Mouse (Mus musculus) limb, embryonic 14.5 days (tissue): ENCODE results near the gene Ivd. TPM values are rescaled to one million over a fixed set of nuclear protein-coding genes. Genes with fewer than 3 reads are reported as not detected.

Source experiments
- ATAC-seq: fragments of 200-750 bp; cut with Nextera tagmentation; 2 replicates; pipeline ENCODE4 v1.8.0; 2017; ENCODE audit warnings: low read depth, moderate number of reproducible peaks, moderate TSS enrichment; ENCODE audit not compliant: low FRiP score
- DNase-seq: peaks from one replicate; pipeline ENCODE4 v3.0.0-alpha.2; 2015; ENCODE audit warnings: low spot score
- H3K27ac ChIP-seq: fragments of 300-500 bp; sonication (generic); replicated peaks from 2 replicates; pipeline ENCODE4 v1.5.1; 2014; ENCODE audit warnings: low read depth, mild to moderate bottlenecking, low read length, moderate library complexity, mixed read lengths
- H3K27me3 ChIP-seq: fragments of 300-500 bp; sonication (generic); 2 replicates; pipeline ENCODE4 v1.6.1; 2014; ENCODE audit warnings: low read length, mixed read lengths; ENCODE audit not compliant: control insufficient read depth, insufficient read depth
- H3K36me3 ChIP-seq: fragments of 300-500 bp; sonication (generic); 2 replicates; pipeline ENCODE4 v1.6.1; 2014; ENCODE audit warnings: mild to moderate bottlenecking, low read length, moderate library complexity, mixed read lengths; ENCODE audit not compliant: control insufficient read depth, insufficient read depth
- H3K4me1 ChIP-seq: fragments of 300-500 bp; sonication (generic); 2 replicates; pipeline ENCODE4 v1.6.1; 2014; ENCODE audit warnings: antibody characterized with exemption, low read length, mixed read lengths; ENCODE audit not compliant: control insufficient read depth, insufficient read depth
- H3K4me2 ChIP-seq: fragments of 300-500 bp; sonication (generic); replicated peaks from 2 replicates; pipeline ENCODE4 v1.6.1; 2014; ENCODE audit warnings: low read depth, mild to moderate bottlenecking, low read length, moderate library complexity; ENCODE audit not compliant: severe bottlenecking
- H3K4me3 ChIP-seq: fragments of 300-500 bp; sonication (generic); replicated peaks from 2 replicates; pipeline ENCODE4 v1.5.1; 2014; ENCODE audit warnings: low read length
- H3K9ac ChIP-seq: fragments of 300-500 bp; sonication (generic); 2 replicates; pipeline ENCODE4 v1.6.1; 2014; ENCODE audit warnings: mild to moderate bottlenecking, low read depth, low read length, moderate library complexity; ENCODE audit not compliant: severe bottlenecking
- H3K9me3 ChIP-seq: fragments of 300-500 bp; sonication (generic); 2 replicates; pipeline ENCODE4 v1.6.1; 2016; ENCODE audit warnings: low read length; ENCODE audit not compliant: control insufficient read depth
- POLR2A ChIP-seq: fragments of 200-500 bp; IDR thresholded peaks from 2 replicates; pipeline ENCODE4 v1.8.0; 2012; ENCODE audit warnings: inconsistent platforms, mild to moderate bottlenecking, moderate library complexity, borderline replicate concordance; ENCODE audit not compliant: insufficient read depth, insufficient read length; ENCODE audit errors: extremely low read depth
- WGBS: fragments of 180-500 bp; shearing (Covaris S2); extraction: QIAGEN DNeasy Blood & Tissue Kit; methylation state at CpG from one replicate; pipeline ENCODE4 v1.1.7; 2014; 5-methylcytosine and 5-hydroxymethylcytosine counted together
- polyA plus RNA-seq, 2 experiments: library from polyadenylated mRNA; depleted of rRNA in 1 of 2; stranded (reverse) in 1 of 2; unstranded in 1 of 2; fragments of >200 nt; fragmentation: Nextera tagmentation in 1 of 2; extraction: Ambion mirVana in 1 of 2; gene quantifications; 2 replicates each; pipeline versions ENCODE4 v1.2.1 to v1.2.3; 2012 to 2014

The Ivd gene
- polyA plus RNA-seq (2012; rRNA removed), result 100 and 112 TPM in 2 replicates
- 58.1 and 72.7 TPM in 2 replicates for polyA plus RNA-seq (2014; fragmentation: Nextera tagmentation; extraction: Ambion mirVana)

DNA sequence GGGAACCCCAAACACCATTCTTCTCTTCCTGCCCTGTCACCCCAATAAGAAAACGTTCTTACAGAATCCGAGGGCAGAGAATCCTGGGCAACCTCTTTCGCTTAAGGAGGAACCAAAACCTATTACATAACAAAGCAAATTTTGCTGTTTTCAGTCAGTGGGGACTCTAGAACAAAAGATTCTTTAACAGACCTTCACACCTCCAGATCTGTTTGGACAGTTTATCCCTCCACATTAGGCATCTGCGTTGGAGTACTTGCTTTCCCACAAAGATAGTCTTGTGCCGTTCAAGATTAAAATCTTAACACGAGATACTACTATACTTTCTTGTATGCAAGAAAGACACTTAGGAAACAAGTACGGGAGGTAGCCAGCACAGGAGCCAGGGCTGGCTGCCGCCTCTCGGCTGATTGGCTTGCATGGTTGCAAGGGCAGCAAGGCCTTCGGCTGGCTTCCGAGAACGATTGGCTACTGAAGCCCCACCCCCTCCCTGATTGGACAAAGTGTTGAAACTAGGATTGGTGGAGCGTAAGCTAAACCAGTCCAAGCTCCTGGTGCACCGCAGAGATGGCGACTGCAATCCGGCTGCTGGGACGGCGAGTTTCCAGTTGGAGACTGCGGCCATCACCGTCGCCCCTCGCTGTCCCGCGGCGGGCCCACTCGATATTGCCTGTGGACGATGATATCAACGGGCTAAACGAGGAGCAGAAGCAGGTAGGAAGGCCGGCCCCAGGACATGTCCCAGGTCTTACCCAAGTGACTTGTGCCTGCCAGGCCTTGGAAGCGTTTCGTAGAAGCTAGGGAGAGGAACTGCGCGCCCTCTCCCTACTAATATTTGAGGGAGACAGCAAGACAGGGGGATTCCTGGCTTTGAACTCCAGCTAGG is at the start of gene Ivd:
Ivd (plus strand) TSS at position 501 of the 886 bp plus-strand sequence.
- peaks cover 7% of the 10 kb centered on the region; the same call in 1 of the 2 replicates for H3K4me1 ChIP-seq
- peak within 1 kb of the TSS; percentile 66 for H3K4me2 ChIP-seq
- H3K36me3 ChIP-seq, result no peaks in the 10 kb centered on the region
- H3K27ac ChIP-seq, result peak within 1 kb of the TSS; percentile 77
- H3K9ac ChIP-seq, result peak within 1 kb of the TSS; percentile 82
- H3K9me3 ChIP-seq, result no peaks in the 10 kb centered on the region
- H3K4me3 ChIP-seq, result peak within 1 kb of the TSS; percentile 72
- no peaks in the 10 kb centered on the region for H3K27me3 ChIP-seq
- WGBS, result under 1% methylated on average over 34 of the region's 34 CpGs
- ATAC-seq, result peak; percentile 100
- TF ChIP-seq POLR2A, result peak; percentile 83; the same call in 1 of the 2 replicates
- peak; percentile 97 for DNase-seq

DNA sequence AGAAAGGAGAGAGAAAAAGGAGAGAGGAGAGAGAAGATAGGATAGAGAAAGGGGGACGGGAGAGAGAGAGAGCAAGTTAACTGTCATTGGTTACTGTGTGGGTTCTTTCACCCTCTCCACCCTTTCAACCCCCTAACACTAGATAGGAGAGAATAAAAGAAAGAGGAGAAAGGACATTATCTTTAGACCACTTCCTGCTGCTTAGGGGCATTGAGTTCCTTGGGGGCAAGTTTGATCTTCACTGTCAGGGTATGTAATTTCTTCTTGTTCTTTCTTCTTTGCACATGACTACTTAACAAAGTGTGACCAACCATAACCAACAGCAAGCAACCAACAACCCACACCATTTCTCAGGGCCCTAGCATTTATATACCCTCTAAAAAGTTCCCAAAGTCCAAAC is 49.0 kb upstream of the Ivd start:
- no peaks in the 10 kb centered on the region for H3K27me3 ChIP-seq
- whole genome bisulfite sequencing, result 80% methylated on average over 1 of the region's 1 CpGs
- no peak for TF ChIP-seq POLR2A
- no peak overlapping the region for H3K27ac ChIP-seq
- peaks cover 8% of the 10 kb centered on the region; the same call in 1 of the 2 replicates for H3K36me3 ChIP-seq
- peaks cover 10% of the 10 kb centered on the region; the same call in 1 of the 2 replicates for H3K4me1 ChIP-seq
- no peak overlapping the region for H3K4me2 ChIP-seq
- H3K9ac ChIP-seq, result no peak overlapping the region
- DNase-seq (no peak), ATAC-seq (no peak)
- no peak overlapping the region for H3K4me3 ChIP-seq
- H3K9me3 ChIP-seq, result no peaks in the 10 kb centered on the region

DNA sequence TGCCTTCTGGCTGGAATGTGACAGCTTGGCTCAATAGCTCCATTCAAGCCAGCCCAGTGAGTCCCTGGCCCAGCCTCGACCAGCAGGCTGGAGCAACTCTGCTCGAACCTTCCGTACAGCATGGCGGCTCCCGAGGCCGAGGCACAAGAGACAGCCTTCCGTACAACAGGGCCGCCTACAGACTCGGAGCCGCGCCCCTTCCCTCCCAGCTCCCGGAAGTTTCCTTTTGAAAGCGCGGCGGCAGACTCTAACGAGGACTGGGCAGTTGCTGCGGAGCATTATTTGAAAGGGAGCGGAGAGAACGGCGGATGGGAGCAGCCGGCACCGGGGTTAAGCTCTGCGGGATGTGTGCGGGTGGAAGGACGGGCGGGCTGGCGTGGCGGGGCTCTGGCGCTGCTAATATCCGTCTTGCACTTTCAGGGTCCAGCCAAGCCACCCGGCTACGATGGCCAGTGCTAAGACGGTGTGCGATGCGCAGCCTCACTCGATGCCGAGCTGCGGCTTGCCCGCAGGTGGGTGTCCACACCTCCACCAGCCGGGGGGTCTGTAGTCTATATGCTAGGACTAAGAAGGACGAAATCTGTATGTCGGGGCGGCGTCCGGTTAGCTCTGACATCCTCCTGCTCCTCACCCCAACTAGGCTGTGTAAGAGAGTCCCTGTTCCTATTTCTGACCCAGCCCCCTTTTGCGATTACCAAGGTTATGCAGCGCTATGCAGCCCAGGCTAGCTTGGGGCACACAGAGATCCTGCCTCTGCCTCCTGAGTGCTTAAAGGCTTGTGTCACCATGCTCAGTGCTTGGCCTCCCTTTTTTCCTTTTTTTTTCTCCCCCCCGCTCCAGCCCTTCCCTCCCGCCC is 47.5 kb upstream of the Ivd start, which contains the start of gene Knstrn:
Knstrn (plus strand) TSS at position 23 of the 856 bp plus-strand sequence.
- peak; percentile 94 for DNase-seq
- WGBS, result under 1% methylated on average over 49 of the region's 49 CpGs
- Histone ChIP-seq H3K9ac (peak within 1 kb of the TSS; percentile 80), H3K9me3 (no peaks in the 10 kb centered on the region), H3K27ac (peak within 1 kb of the TSS; percentile 52), H3K4me2 (peak within 1 kb of the TSS; percentile 73), H3K4me3 (peak within 1 kb of the TSS; percentile 76), H3K27me3 (no peaks in the 10 kb centered on the region), H3K36me3 (peaks cover 15% of the 10 kb centered on the region; the same call in 1 of the 2 replicates), H3K4me1 (peaks cover 10% of the 10 kb centered on the region; the same call in 1 of the 2 replicates)
- peak; percentile 93 for ATAC-seq
- TF ChIP-seq POLR2A, result no peak

DNA sequence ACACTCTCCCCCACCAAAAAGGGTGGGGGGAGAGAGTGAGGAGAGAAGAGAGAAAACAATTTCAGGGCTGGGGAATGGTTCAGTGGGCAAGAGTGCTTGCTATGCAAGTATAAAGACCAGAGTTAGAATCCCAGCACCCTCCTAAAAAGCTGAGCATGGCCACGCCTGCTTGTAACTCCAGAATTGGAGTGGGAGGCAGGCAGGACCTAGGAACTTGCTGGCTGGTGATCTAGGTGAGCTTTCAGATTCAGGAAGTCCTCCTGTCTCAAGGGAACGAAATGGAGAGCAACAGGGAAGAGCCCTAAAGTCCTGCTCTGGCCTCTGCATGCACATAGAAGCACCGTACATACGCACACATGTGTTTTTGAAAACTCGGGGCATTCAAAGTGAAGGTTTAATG is 39.0 kb upstream of the Ivd start:
- Histone ChIP-seq H3K9me3 (no peaks in the 10 kb centered on the region), H3K9ac (no peak overlapping the region), H3K36me3 (peaks cover 48% of the 10 kb centered on the region), H3K27me3 (no peaks in the 10 kb centered on the region), H3K4me3 (no peak overlapping the region), H3K27ac (no peak overlapping the region), H3K4me1 (no peaks in the 10 kb centered on the region), H3K4me2 (no peak overlapping the region)
- TF ChIP-seq POLR2A, result no peak
- DNase-seq (no peak), ATAC-seq (no peak)
- 93% methylated on average over 5 of the region's 5 CpGs for WGBS

DNA sequence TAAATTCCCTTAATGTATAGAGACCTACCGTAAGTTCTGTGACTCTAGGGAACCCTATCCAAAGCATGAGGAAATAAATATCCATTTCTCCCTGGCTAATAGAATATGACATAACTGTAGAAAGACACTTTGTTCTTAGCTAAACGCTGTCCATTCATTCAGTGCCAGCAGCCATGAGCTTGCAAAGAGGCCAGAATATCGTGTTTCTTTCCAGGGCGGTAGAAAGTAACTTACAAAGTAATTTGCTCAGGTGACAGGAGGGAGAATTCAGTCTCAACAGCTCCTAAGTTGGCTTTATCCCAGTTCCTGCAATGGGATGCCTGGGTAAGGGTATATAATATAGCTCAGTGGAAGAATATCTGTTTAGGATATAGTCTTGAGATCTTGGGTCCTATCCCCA is 37.4 kb upstream of the Ivd start:
- no peak for ATAC-seq
- no peaks in the 10 kb centered on the region for H3K4me1 ChIP-seq
- no peak for TF ChIP-seq POLR2A
- peaks cover 53% of the 10 kb centered on the region for H3K36me3 ChIP-seq
- H3K4me2 ChIP-seq, result no peak overlapping the region
- 92% methylated on average over 4 of the region's 4 CpGs for WGBS
- H3K9ac ChIP-seq, result no peak overlapping the region
- no peak overlapping the region for H3K4me3 ChIP-seq
- no peak overlapping the region for H3K27ac ChIP-seq
- DNase-seq, result no peak
- H3K27me3 ChIP-seq, result no peaks in the 10 kb centered on the region
- no peaks in the 10 kb centered on the region for H3K9me3 ChIP-seq
